Mouse (Mus musculus) cerebellum, postnatal 36 days (tissue): ENCODE results near the gene Clic5.

ENCODE experiments used
- DNase-seq, 2 experiments: peaks; one replicate each; pipeline ENCODE4 v3.0.0; 2021 to 2022; ENCODE audit warnings: mixed read lengths in 2 of 2

The Clic5 gene

GRCm38 (mm10) chr17:44274804-44275203 is 86.4 kb downstream of the Clic5 start:
- no peak for DNase-seq

GRCm38 (mm10) chr17:44288320-44288719 is 99.9 kb downstream of the Clic5 start:
- no peak for DNase-seq

GRCm38 (mm10) chr17:44297221-44297620 is 108.8 kb downstream of the Clic5 start:
- DNase-seq, result no peak

GRCm38 (mm10) chr17:44300236-44300635 is 111.9 kb downstream of the Clic5 start:
- DNase-seq, result no peak

DNA sequence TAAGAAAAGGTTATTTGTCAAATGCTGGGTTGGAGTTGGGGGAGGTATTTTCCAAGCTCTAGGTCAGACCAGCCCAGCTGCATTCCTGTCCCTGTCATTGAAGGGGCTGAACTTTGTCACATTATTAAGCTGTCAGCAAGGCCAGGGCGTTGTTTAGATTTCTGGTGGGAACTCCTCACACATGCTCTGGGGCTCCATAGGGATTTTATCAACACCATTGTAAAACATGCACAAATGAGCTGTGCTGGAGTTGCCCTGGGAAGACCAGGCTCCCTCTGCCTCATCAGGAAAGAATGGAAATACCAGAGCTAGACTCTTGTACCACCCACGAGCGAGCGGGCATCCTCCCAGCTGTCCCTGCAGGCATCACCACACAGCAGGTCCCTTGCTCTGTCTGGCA is 112.3 kb downstream of the Clic5 start:
- no peak for DNase-seq

DNA sequence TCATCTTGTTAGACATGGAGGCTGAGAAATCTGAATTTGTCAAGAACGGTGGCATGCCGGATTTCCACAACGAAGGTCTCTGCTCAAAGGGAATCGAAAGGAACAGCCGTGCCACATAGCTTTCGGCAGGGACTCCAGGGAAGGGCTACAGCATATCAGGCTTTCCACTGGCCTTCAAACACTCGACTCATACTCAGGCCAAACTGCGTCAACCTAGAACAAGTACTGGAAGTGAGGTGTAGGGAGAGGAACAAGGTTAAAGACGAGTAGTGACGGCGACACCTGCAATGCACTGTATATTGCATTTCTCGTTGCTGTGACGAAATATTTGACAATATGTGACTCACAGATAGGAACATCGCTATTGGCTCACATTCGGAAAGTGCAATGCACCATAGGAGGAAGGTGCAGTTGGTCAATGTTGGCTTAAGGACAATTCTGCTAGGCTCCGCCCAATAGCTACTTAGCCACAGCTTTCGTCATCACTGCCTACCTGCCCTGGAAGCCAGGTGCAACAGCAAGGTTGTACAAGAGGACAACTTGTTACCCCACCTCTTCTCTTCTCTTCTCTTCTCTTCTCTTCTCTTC is 112.9 kb downstream of the Clic5 start:
- no peak for DNase-seq

- DNase-seq, result no peak
Observed at GRCm38 (mm10) chr17:44304076-44304475, 115.7 kb downstream of the Clic5 start.

- DNase-seq, result no peak
Observed at GRCm38 (mm10) chr17:44309914-44310622, 121.7 kb downstream of the Clic5 start.

GRCm38 (mm10) chr17:44325314-44325713 is 136.9 kb downstream of the Clic5 start:
- DNase-seq, result no peak

DNA sequence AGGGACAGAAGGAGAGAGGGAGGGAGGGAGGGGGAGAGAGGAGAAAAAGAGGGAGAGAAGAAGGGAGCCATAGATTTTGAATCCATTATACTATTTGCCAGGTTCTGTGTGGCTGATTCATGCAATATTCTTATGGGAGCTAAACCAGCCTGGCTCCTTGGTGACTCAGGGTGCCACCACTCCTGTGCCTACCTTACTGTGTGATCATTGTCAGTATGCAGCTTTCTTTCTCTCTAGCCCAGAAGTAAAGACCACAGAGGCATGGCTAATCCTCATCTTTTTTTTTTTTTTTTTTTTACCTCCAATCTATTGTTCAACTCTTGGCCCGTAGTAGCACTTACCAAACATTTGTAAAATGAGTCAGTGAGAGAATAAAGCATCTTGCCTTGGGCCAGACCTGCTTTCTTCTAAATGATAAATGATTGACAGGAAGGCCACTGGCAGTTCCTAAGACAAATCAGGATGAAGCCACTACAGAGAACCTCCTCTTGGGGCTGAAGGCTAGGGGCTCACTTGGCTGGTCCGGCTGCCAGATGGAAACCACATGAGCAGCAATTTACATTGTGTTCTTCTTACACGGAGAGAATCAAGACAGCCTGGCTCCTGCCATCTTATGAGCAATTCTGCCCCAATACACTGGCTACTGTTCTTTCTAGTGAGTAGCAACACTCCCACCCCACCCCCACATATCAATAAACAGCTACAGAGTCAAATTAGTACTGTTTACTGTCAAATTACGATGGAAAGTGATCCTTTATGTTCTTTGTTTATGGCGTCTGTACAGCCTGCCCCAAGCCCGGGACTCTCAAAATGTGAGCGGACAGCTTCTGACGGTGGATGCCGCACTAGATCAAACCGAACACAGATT is 139.1 kb downstream of the Clic5 start:
- DNase-seq, result no peak

GRCm38 (mm10) chr17:44328147-44328482 is 139.7 kb downstream of the Clic5 start:
- DNase-seq, result no peak
